Mouse (Mus musculus) thymus, adult 18-20 months (tissue): ENCODE data around the gene Ece2.

ENCODE experiments used
- DNase-seq, 2 experiments: peaks; one replicate each; pipeline ENCODE4 v3.0.0; 2022; ENCODE audit warnings: mixed read lengths in 2 of 2

Gene Ece2

DNA sequence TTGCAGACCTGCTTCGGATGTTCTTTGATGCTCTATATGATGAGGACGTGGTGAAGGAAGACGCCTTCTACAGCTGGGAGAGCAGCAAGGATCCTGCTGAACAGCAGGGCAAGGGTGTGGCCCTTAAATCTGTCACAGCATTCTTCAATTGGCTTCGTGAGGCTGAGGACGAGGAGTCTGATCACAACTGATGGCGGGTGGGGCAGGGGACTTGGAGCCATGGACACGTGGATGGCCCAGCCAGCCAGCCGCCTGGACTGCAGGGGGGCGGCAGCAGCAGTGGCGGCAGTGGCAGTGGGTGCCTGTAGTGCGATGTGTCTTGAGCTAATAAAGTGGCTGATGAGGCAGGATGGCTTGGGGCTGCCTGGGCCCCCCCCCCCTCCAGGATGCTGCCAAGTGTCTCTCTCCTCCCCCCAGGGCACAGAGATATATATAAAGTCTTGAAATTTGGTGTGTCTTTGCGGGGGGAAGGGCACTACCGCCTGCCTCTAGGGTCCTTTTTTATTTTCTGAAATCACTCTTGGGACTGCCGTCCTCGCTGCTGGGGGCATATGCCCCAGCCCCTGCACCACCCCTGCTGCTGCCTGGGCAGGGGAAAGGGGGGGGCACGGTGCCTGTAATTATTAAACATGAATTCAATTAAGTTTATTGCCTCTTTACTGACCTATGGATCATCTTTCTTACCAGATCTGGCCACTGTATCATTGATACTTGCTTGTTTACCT lies 62.8 kb downstream of the Ece2 start:
- no peak for DNase-seq

DNA sequence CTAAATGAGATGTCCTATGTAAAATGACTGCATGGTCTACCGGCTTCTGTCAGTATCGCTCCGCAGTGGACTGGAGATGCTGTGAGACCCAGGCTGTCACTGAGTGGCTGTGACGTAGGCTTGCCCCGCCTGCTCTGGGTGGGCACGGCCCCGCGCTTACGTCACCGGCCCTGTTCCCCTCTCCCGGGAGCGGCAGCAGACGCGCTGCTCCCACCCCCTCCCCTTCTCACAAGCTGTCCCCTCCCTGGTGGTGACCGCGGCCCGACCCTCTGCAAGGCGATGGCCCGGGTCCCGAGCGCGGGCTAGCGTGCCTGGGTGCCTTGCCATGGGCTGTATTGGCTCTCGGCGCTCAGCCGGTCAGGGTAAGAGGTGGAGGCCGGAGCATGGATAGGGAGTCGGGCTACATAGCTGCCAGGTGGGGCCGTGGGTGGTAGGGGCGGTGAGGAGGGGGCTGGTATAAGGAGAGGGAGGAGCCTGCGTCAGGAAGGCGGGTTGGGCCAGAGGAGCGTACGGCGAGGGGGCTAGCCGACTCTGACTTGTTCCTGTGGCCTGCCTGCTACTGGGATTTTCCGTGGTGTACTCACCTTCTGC lies 63.6 kb downstream of the Ece2 start, which contains the start of gene Fam131a:
Fam131a (plus strand) TSS at position 131 of the 591 bp plus-strand sequence.
- DNase-seq, result peak; percentile 72 to 74

DNA sequence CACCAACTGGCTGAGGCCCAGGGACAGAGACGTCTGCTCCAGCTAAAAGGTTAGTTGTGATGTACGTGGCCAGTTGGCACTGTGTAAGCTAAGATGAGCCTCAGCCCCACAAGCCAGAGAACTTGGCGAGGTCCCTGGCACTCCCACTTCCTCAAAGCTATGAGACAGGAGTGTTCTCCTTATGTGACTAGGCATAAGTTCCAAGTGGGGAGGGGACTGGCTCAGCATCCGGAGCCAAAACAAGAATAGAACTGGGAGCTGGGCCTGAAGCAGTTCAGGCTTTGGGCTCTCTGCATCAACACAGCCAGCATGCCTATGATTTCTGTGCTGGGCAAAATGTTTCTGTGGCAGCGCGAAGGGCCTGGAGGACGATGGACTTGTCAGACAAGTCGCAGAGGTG lies 65.2 kb downstream of the Ece2 start:
- no peak for DNase-seq

DNA sequence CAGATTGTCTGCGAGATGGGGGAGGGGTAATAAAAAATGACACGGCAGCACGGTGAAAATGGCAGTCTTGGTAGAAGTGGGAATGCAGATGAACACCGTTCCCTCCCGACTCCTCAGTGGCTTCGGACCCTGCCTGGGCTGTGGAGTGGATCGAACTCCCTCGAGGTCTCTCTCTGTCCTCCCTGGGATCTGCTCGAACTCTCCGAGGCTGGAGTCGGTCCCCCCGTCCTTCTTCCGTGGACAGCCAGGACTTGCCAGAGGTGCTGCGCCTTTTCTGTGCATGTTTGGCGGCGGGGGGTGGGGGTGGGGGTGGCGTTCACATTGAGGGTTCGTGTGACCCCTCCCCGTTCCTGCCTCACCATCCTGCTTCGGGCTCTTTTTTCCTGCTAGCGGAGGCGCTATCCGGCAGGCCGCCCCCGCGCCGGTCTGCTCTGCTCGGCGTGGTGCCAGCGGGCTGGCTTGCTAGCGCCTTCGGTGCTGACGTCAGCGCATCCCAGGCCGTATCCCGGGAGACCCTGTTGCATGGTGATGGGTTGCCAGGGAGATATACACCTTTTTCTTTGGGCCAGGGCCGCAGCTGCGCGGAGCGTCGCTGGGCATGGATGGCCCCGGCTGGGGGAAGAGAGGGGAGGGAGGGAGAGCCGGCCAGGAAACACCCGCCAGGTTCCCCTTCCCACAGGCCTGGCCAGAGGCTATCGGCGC lies 66.1 kb downstream of the Ece2 start:
- no peak for DNase-seq
